9 mouse cellular contexts compared by ENCODE assay signal in genomic region chr1:192796201-192797010, GRCm38 (mm10). TPM values are rescaled to one million over a fixed set of nuclear protein-coding genes. Genes with fewer than 3 reads are reported as not detected.
DNase-seq lines count a peak whose midpoint lies in the region; ATAC-seq lines count a peak whose summit lies in the region.
"Had no signal": no experiment of that assay in that cellular context is flagged by ENCODE, and none has a peak within 500 bp of the region (broad histone marks: within the 10 kb centered on the region; RNA-seq: fewer than 3 reads in every experiment).

No protein-coding gene starts in this region.

- peaks cover 59% of the 10 kb centered on the region for H3K4me1 ChIP-seq in heart, embryonic 10.5 days
- H3K4me1 ChIP-seq in forebrain, embryonic 16.5 days (replicated peaks; ENCODE audit: control insufficient read depth, insufficient read depth, low read length), result peaks cover 22% of the 10 kb centered on the region
- H3K4me1 ChIP-seq in liver, embryonic 11.5 days (replicated peaks; ENCODE audit: control insufficient read depth, insufficient read depth, low read length), result peaks cover 13% of the 10 kb centered on the region

- ATAC-seq in forebrain, embryonic 16.5 days, result peak; percentile 54
- ATAC-seq in liver, embryonic 11.5 days (replicated peaks; ENCODE audit: low FRiP score), result 0 out of 2 replicates have a peak, but pooled peaks have one; percentile 3

- H3K27ac ChIP-seq in heart, embryonic 10.5 days, result peak overlapping the region; percentile 78
- H3K27ac ChIP-seq in forebrain, embryonic 16.5 days (ENCODE audit: low read length), result peak overlapping the region; percentile 68
- peak overlapping the region; percentile 52; the same call in 1 of the 2 replicates for H3K27ac ChIP-seq in liver, embryonic 11.5 days (ENCODE audit: low read depth, low read length)

- 0 out of 2 replicates have a peak overlapping the region, but pooled peaks have one; percentile 8 for H3K4me2 ChIP-seq in forebrain, embryonic 16.5 days (ENCODE audit: low read length)
- peak overlapping the region; percentile 40 for H3K4me2 ChIP-seq in liver, embryonic 11.5 days

- no peak overlapping the region for H3K9ac ChIP-seq in forebrain, embryonic 16.5 days (replicated peaks; ENCODE audit: low read depth, low read length)
- 0 out of 2 replicates have a peak overlapping the region, but pooled peaks have one; percentile 12 for H3K9ac ChIP-seq in liver, embryonic 11.5 days (ENCODE audit: low read depth, low read length)

- H3K9me3 ChIP-seq in heart, embryonic 10.5 days, result no peaks in the 10 kb centered on the region
- no peaks in the 10 kb centered on the region for H3K9me3 ChIP-seq in forebrain, embryonic 16.5 days (ENCODE audit: control insufficient read depth, low read length)
- H3K9me3 ChIP-seq in liver, embryonic 11.5 days (ENCODE audit: control insufficient read depth, low read length), result no peaks in the 10 kb centered on the region; the same call in 1 of the 2 replicates

- peak; percentile 81 for DNase-seq in heart, embryonic 10.5 days (ENCODE audit: low spot score)
- DNase-seq in heart, adult 9 months (ENCODE audit: low spot score in 2 of 2), result no peak
- DNase-seq in ES-CJ7 (ENCODE audit: low read depth, low spot score), result peak; percentile 51
- no peak for DNase-seq in liver, embryonic 11.5 days (ENCODE audit: low spot score)
- DNase-seq in left cerebral cortex, postnatal 14 days (ENCODE audit: low spot score in 2 of 2), result no peak
- no peak for DNase-seq in adrenal gland, postnatal 10 days
- no peak for DNase-seq in ovary, adult 18-20 months (ENCODE audit: low spot score)
- DNase-seq: layer of hippocampus, postnatal 36 days had no signal

- H3K36me3 ChIP-seq in heart, embryonic 10.5 days, result no peaks in the 10 kb centered on the region
- no peaks in the 10 kb centered on the region for H3K36me3 ChIP-seq in forebrain, embryonic 16.5 days (ENCODE audit: control insufficient read depth, insufficient read depth)
- H3K36me3 ChIP-seq in liver, embryonic 11.5 days (ENCODE audit: control insufficient read depth, insufficient read depth, low read length), result no peaks in the 10 kb centered on the region

- peak overlapping the region; percentile 34 for H3K4me3 ChIP-seq in heart, embryonic 10.5 days
- no peak overlapping the region for H3K4me3 ChIP-seq in forebrain, embryonic 16.5 days (replicated peaks; ENCODE audit: low read length)
- H3K4me3 ChIP-seq in liver, embryonic 11.5 days (ENCODE audit: low read depth, low read length), result no peak overlapping the region

- H3K27me3 ChIP-seq in heart, embryonic 10.5 days (ENCODE audit: insufficient read depth, poor library complexity, severe bottlenecking), result no peaks in the 10 kb centered on the region
- H3K27me3 ChIP-seq in forebrain, embryonic 16.5 days (replicated peaks; ENCODE audit: control insufficient read depth, insufficient read depth, low read length), result no peaks in the 10 kb centered on the region
- no peaks in the 10 kb centered on the region for H3K27me3 ChIP-seq in liver, embryonic 11.5 days (replicated peaks; ENCODE audit: control insufficient read depth, insufficient read depth, low read length)

- 1% methylated on average over 11 of the region's 21 CpGs for WGBS in heart, embryonic 10.5 days
- 6% methylated on average over 16 of the region's 21 CpGs for WGBS in forebrain, embryonic 16.5 days
- WGBS in liver, embryonic 11.5 days, result 14% methylated on average over 16 of the region's 21 CpGs

- intact Hi-C loops in left cerebral cortex, postnatal 14 days (cut with DNase I), result no loop called here

RNA-seq across cellular contexts. Expression of gene Hhat, which starts 25.4 kb away (rescaled TPM):
- polyA plus RNA-seq in heart, embryonic 10.5 days (2016; fragmentation: Nextera tagmentation; extraction: Ambion mirVana), result 6.8 and 8.3 TPM in 2 replicates
- polyA plus RNA-seq in forebrain, embryonic 16.5 days (2015; fragmentation: Nextera tagmentation; extraction: Ambion mirVana), result 3.6 and 4.2 TPM in 2 replicates
- polyA plus RNA-seq in liver, embryonic 11.5 days (2014; fragmentation: Nextera tagmentation; extraction: Ambion mirVana), result 3.8 and 4.3 TPM in 2 replicates
- total RNA-seq in left cerebral cortex, postnatal 14 days (2021), result 1 to 10 TPM; 1.2 to 1.8 TPM
- 1 to 10 TPM; 6.8 to 7.3 TPM for total RNA-seq in adrenal gland, postnatal 10 days (2021)

RNA-seq across cellular contexts. Expression of gene Sertad4, which starts 59.1 kb away (rescaled TPM):
- polyA plus RNA-seq in heart, embryonic 10.5 days (2016; fragmentation: Nextera tagmentation; extraction: Ambion mirVana), result 7.5 and 11.5 TPM in 2 replicates
- polyA plus RNA-seq in forebrain, embryonic 16.5 days (2015; fragmentation: Nextera tagmentation; extraction: Ambion mirVana), result 38.1 and 41.9 TPM in 2 replicates
- polyA plus RNA-seq in liver, embryonic 11.5 days (2014; fragmentation: Nextera tagmentation; extraction: Ambion mirVana), result 3.9 and 4.0 TPM in 2 replicates
- 10 to 100 TPM; 19.0 to 21.4 TPM for total RNA-seq in left cerebral cortex, postnatal 14 days (2021)
- total RNA-seq in adrenal gland, postnatal 10 days (2021), result 1 to 10 TPM; 7.9 to 9.3 TPM

Comparison
In these comparisons a context has a peak if more than half of its experiments do, and no peak if none do; other contexts are left out.
1. DNase-seq: peak in heart, embryonic 10.5 days (single experiment) and ES-CJ7 (single experiment); none in heart, adult 9 months (0 of 2), liver, embryonic 11.5 days (single experiment), left cerebral cortex, postnatal 14 days (0 of 2), adrenal gland, postnatal 10 days (single experiment) and ovary, adult 18-20 months (single experiment).
2. Peak in every context shown above with its lines, with median percentiles within 50 percentile points of each other: H3K27ac ChIP-seq.